Mouse (Mus musculus) kidney, adult 2 months (tissue): ENCODE data around the gene Vps25. TPM values are rescaled to one million over a fixed set of nuclear protein-coding genes. Genes with fewer than 3 reads are reported as not detected.
A peak's percentile ranks its signal among the peaks of the same experiment; 100 is the strongest.

Experiments used
- DNase-seq: peaks from one replicate; pipeline ENCODE4 v3.0.0; 2021
- H3K27ac ChIP-seq: fragments of 200-500 bp; 2 replicates; pipeline ENCODE4 v1.5.1; 2012; ENCODE audit warnings: low read depth, low read length, control low read depth, inconsistent platforms; ENCODE audit not compliant: insufficient read depth
- H3K27me3 ChIP-seq: fragments of 200-500 bp; replicated peaks from 2 replicates; pipeline ENCODE4 v1.6.1; 2012; ENCODE audit warnings: mild to moderate bottlenecking, moderate library complexity, low read length, inconsistent platforms; ENCODE audit not compliant: control insufficient read depth, insufficient read depth
- H3K36me3 ChIP-seq: fragments of 200-500 bp; 2 replicates; pipeline ENCODE4 v1.6.1; 2012; ENCODE audit warnings: mild to moderate bottlenecking, moderate library complexity, low read length, inconsistent platforms; ENCODE audit not compliant: control insufficient read depth, insufficient read depth
- H3K4me1 ChIP-seq: fragments of 200-500 bp; 2 replicates; pipeline ENCODE4 v1.6.1; 2011; ENCODE audit warnings: low read length; ENCODE audit not compliant: control insufficient read depth, insufficient read depth
- H3K4me3 ChIP-seq: fragments of 200-500 bp; 2 replicates; pipeline ENCODE4 v1.5.1; 2011; ENCODE audit warnings: mild to moderate bottlenecking, low read depth, low read length, control low read depth; ENCODE audit not compliant: insufficient read depth
- CTCF ChIP-seq: fragments of 200-500 bp; conservative IDR thresholded peaks from 2 replicates; pipeline ENCODE4 v1.5.1; 2011; ENCODE audit warnings: low read depth, mild to moderate bottlenecking, control low read depth, low read length, moderate library complexity, mixed read lengths; ENCODE audit not compliant: insufficient read depth, insufficient read length
- POLR2A ChIP-seq: fragments of 200-500 bp; IDR thresholded peaks from one replicate; pipeline ENCODE4 v1.6.1; 2011; ENCODE audit warnings: low read depth, low read length, control low read depth
- WGBS: fragments of 180-500 bp; shearing (Covaris S2); methylation state at CpG from one replicate; pipeline ENCODE4 v1.1.7; 2018; 5-methylcytosine and 5-hydroxymethylcytosine counted together
- polyA plus RNA-seq: library from polyadenylated mRNA; depleted of rRNA; stranded (reverse); fragments of >200 nt; gene quantifications from 2 replicates; pipeline ENCODE4 v1.2.3, GENCODE M21; 2012

Vps25 gene
- polyA plus RNA-seq, 1 experiment = 116 TPM

GRCm38 (mm10) chr11:101255826-101256775 is 2.6 kb downstream of the Vps25 start:
- TF ChIP-seq CTCF (no peak), POLR2A (no peak)
- no peak for DNase-seq
- Histone ChIP-seq H3K4me1 (peaks cover 10% of the 10 kb centered on the region; the same call in 1 of the 2 replicates), H3K27ac (no peak overlapping the region), H3K27me3 (no peaks in the 10 kb centered on the region), H3K36me3 (no peaks in the 10 kb centered on the region), H3K4me3 (no peak overlapping the region)
- 84% methylated on average over 13 of the region's 13 CpGs for WGBS

GRCm38 (mm10) chr11:101259261-101259712 is 5.8 kb downstream of the Vps25 start:
- TF ChIP-seq POLR2A (no peak), CTCF (no peak)
- Histone ChIP-seq H3K27me3 (no peaks in the 10 kb centered on the region), H3K4me3 (peak overlapping the region; percentile 96; the same call in 1 of the 2 replicates), H3K27ac (peak overlapping the region; percentile 63), H3K36me3 (no peaks in the 10 kb centered on the region; the same call in 1 of the 2 replicates), H3K4me1 (peaks cover 14% of the 10 kb centered on the region)
- WGBS = 10% methylated on average over 6 of the region's 6 CpGs
- peak; percentile 76 for DNase-seq

DNA sequence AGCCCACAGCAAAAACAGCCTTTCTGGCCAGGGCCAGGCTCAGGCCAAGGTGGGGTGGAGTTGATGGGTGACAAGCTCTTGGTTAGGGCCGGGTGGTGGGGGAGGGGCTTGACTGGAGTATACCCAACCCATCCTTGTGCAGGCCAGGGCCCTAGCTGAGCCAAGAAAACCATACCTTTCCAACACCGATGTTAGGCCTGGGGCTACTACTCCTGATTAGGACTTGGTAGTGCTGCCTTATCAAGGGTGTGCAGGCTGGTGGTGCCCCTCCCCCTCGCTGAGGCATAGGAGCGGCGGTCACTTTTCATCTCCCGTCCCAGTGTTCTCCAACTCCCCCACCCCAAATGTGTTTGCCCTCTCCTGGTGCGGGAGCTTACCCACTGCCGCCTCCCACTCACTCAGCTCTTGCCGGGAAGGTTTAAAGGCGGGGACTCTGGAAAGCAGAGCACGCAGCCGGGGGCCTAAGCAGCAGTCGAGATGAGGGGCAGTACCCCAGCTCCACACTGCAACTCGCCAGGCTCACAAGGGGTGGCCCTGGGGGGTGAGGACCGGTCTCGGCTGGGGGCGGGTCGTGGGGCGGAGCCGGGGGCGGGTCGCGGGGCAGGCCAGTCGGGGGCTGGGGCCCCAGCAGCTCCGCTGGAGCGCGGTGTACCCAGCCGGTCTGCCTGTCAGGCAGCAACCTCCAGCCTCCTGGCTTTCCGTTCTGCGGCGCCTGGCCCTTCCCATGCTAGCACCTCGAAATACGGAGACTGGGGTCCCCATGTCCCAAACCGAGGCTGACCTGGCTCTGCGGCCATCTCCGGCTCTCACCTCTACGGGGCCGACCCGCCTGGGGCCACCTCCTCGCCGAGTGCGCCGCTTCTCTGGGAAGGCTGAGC is 6.7 kb downstream of the Vps25 start, which contains the start of gene Wnk4:
Gene Wnk4, plus strand, starts transcription at position 620 of the 878 bp plus-strand sequence.
- Histone ChIP-seq H3K27me3 (no peaks in the 10 kb centered on the region), H3K4me1 (peaks cover 14% of the 10 kb centered on the region), H3K4me3 (peak within 1 kb of the TSS; percentile 96), H3K27ac (peak within 1 kb of the TSS; percentile 88), H3K36me3 (no peaks in the 10 kb centered on the region; the same call in 1 of the 2 replicates)
- under 1% methylated on average over 43 of the region's 43 CpGs for WGBS
- DNase-seq = peak; percentile 94
- TF ChIP-seq POLR2A (peak; percentile 78), CTCF (no peak)

- peak overlapping the region; percentile 88 for H3K27ac ChIP-seq
- peak overlapping the region; percentile 96 for H3K4me3 ChIP-seq
- peaks cover 14% of the 10 kb centered on the region for H3K4me1 ChIP-seq
- 1% methylated on average over 30 of the region's 30 CpGs for WGBS
- H3K36me3 ChIP-seq = peaks cover 3% of the 10 kb centered on the region; the same call in 1 of the 2 replicates
- H3K27me3 ChIP-seq = no peaks in the 10 kb centered on the region
- no peak for DNase-seq
- no peak for TF ChIP-seq POLR2A
- TF ChIP-seq CTCF = no peak
These were observed 7.4 kb downstream of the Vps25 start for GRCm38 (mm10) chr11:101260826-101261380.

GRCm38 (mm10) chr11:101262272-101262967 is 8.9 kb downstream of the Vps25 start:
- peak overlapping the region; percentile 96 for H3K4me3 ChIP-seq
- no peaks in the 10 kb centered on the region for H3K27me3 ChIP-seq
- no peak for TF ChIP-seq CTCF
- no peak for TF ChIP-seq POLR2A
- peaks cover 3% of the 10 kb centered on the region; the same call in 1 of the 2 replicates for H3K36me3 ChIP-seq
- H3K4me1 ChIP-seq = peaks cover 14% of the 10 kb centered on the region
- DNase-seq = no peak
- peak overlapping the region; percentile 62 for H3K27ac ChIP-seq
- 11% methylated on average over 24 of the region's 24 CpGs for WGBS

GRCm38 (mm10) chr11:101263138-101263988 is 9.9 kb downstream of the Vps25 start:
- DNase-seq = peak; percentile 54
- peaks cover 3% of the 10 kb centered on the region; the same call in 1 of the 2 replicates for H3K36me3 ChIP-seq
- no peaks in the 10 kb centered on the region for H3K27me3 ChIP-seq
- H3K4me1 ChIP-seq = peaks cover 14% of the 10 kb centered on the region
- peak overlapping the region; percentile 37 for H3K27ac ChIP-seq
- TF ChIP-seq POLR2A = no peak
- TF ChIP-seq CTCF = no peak
- peak overlapping the region; percentile 96 for H3K4me3 ChIP-seq
- 36% methylated on average over 32 of the region's 32 CpGs for WGBS
